Mouse (Mus musculus) heart, embryonic 15.5 days (tissue): ENCODE data around the gene Fam166a. TPM values are rescaled to one million over a fixed set of nuclear protein-coding genes. Genes with fewer than 3 reads are reported as not detected.

Experiments used
- ATAC-seq: fragments of 200-750 bp; cut with Nextera tagmentation; replicated peaks from 2 replicates; pipeline ENCODE4 v1.8.0; 2017; ENCODE audit warnings: low read depth, moderate TSS enrichment; ENCODE audit not compliant: insufficient number of reproducible peaks, insufficient read depth, low FRiP score
- H3K27ac ChIP-seq: fragments of 300-500 bp; sonication (generic); 2 replicates; pipeline ENCODE4 v1.5.1; 2015; ENCODE audit warnings: mild to moderate bottlenecking, inconsistent platforms
- H3K27me3 ChIP-seq: fragments of 300-500 bp; sonication (generic); 2 replicates; pipeline ENCODE4 v1.6.1; 2015; ENCODE audit warnings: inconsistent platforms
- H3K36me3 ChIP-seq: fragments of 300-500 bp; sonication (generic); 2 replicates; pipeline ENCODE4 v1.6.1; 2015; ENCODE audit warnings: mild to moderate bottlenecking, inconsistent platforms
- H3K4me1 ChIP-seq: fragments of 300-500 bp; sonication (generic); replicated peaks from 2 replicates; pipeline ENCODE4 v1.6.1; 2015; ENCODE audit warnings: inconsistent platforms
- H3K4me2 ChIP-seq: fragments of 300-500 bp; sonication (generic); 2 replicates; pipeline ENCODE4 v1.6.1; 2015; ENCODE audit warnings: inconsistent platforms, mild to moderate bottlenecking, moderate library complexity
- H3K4me3 ChIP-seq: fragments of 300-500 bp; sonication (generic); 2 replicates; pipeline ENCODE4 v1.5.1; 2015; ENCODE audit warnings: mild to moderate bottlenecking, inconsistent platforms
- H3K9ac ChIP-seq: fragments of 300-500 bp; sonication (generic); 2 replicates; pipeline ENCODE4 v1.6.1; 2015; ENCODE audit warnings: mild to moderate bottlenecking, inconsistent platforms
- H3K9me3 ChIP-seq: fragments of 300-500 bp; sonication (generic); replicated peaks from 2 replicates; pipeline ENCODE4 v1.6.1; 2016; ENCODE audit warnings: inconsistent platforms
- WGBS: fragments of 180-500 bp; shearing (Covaris S2); methylation state at CpG from one replicate; pipeline ENCODE4 v1.1.7; 2015; ENCODE audit warnings: mixed read lengths; 5-methylcytosine and 5-hydroxymethylcytosine counted together
- polyA plus RNA-seq: library from polyadenylated mRNA; unstranded; fragments of >200 nt; fragmentation: Nextera tagmentation; extraction: Ambion mirVana; gene quantifications from 2 replicates; pipeline ENCODE4 v1.2.1, GENCODE M21; 2015

Gene Fam166a
- 0.57 and 0.65 TPM in 2 replicates for polyA plus RNA-seq

DNA sequence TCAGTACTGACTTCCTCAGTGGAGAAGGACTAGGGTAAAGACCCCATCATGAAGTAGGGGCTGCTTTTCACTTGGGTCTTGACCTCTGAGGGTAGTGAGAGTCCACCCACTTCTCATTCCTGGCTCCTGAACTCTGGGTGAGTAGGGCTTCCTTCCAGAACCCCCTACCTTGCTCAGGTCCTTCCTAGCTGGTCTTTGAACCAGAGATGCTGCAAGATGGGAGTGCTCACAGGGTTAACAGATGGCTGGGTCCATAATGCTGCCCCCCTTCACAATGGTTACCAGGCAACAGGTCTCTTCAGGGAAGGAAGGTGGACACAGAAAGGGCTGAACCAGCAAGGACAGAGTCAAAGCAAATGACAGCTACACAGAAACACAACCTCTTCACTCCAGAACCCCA lies at the start of gene Fam166a:
Gene Fam166a (plus strand): TSS at position 301 of the 400 bp plus-strand sequence.
- Histone ChIP-seq H3K27me3 (0 out of 2 replicates have a peak, but pooled peaks cover 4% of the 10 kb centered on the region), H3K9ac (no peak within 1 kb of the TSS), H3K4me3 (no peak within 1 kb of the TSS), H3K9me3 (no peaks in the 10 kb centered on the region), H3K4me2 (no peak within 1 kb of the TSS), H3K36me3 (peaks cover 11% of the 10 kb centered on the region; the same call in 1 of the 2 replicates), H3K4me1 (peaks cover 3% of the 10 kb centered on the region), H3K27ac (no peak within 1 kb of the TSS)
- no peak for ATAC-seq

- H3K9me3 ChIP-seq = no peaks in the 10 kb centered on the region
- peak overlapping the region; percentile 40; the same call in 1 of the 2 replicates for H3K27ac ChIP-seq
- no peak overlapping the region for H3K9ac ChIP-seq
- H3K4me2 ChIP-seq = no peak overlapping the region
- H3K27me3 ChIP-seq = no peaks in the 10 kb centered on the region
- no peak overlapping the region for H3K4me3 ChIP-seq
- no peaks in the 10 kb centered on the region for H3K36me3 ChIP-seq
- ATAC-seq = no peak
- 50% methylated on average over 5 of the region's 5 CpGs for WGBS
- H3K4me1 ChIP-seq = peaks cover 32% of the 10 kb centered on the region
Observed at GRCm38 (mm10) chr2:25169778-25170177, 48.8 kb upstream of the Fam166a start.

DNA sequence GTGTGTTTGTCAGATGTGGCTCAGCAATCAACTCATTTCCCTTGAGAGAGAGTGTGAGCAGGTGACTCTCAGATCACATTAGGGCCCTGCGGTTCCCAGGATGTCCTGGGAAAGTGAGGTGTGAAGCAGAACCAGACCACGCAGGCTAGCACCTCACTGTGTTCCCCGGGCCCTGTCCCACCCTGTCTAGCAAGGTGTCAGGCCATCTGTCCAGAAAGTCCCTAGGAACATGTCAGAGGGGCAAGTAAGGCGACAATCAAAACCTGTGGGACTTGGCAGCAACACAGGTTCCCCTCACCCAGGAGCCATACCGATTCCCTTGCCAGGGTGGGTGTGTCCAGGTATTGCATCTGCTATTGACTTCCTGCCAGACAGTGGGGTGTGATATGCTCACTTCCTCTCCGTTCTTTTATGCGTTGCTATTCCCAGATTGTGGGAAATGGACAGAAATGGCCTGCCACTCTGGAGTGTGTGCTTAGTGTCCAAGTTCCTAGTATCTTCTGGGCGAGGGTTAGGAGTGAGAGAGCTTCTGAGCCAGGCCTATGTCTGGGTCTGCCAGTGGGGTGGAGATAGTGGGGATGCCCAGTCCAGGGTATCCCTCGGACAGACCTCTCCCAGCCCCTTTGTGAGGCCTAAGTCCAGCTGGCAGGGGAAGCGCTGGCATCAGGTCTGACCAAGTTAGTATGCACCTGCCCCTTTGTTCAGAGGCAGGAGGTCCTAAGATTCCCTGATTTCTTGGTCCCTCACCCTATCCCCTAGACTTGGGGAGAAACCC lies 48.0 kb upstream of the Fam166a start:
- Histone ChIP-seq H3K27ac (peak overlapping the region; percentile 40; the same call in 1 of the 2 replicates), H3K9ac (no peak overlapping the region), H3K4me1 (peaks cover 34% of the 10 kb centered on the region), H3K4me3 (no peak overlapping the region), H3K9me3 (no peaks in the 10 kb centered on the region), H3K27me3 (0 out of 2 replicates have a peak, but pooled peaks cover 2% of the 10 kb centered on the region), H3K36me3 (no peaks in the 10 kb centered on the region), H3K4me2 (no peak overlapping the region)
- ATAC-seq = no peak
- WGBS = 63% methylated on average over 10 of the region's 10 CpGs

DNA sequence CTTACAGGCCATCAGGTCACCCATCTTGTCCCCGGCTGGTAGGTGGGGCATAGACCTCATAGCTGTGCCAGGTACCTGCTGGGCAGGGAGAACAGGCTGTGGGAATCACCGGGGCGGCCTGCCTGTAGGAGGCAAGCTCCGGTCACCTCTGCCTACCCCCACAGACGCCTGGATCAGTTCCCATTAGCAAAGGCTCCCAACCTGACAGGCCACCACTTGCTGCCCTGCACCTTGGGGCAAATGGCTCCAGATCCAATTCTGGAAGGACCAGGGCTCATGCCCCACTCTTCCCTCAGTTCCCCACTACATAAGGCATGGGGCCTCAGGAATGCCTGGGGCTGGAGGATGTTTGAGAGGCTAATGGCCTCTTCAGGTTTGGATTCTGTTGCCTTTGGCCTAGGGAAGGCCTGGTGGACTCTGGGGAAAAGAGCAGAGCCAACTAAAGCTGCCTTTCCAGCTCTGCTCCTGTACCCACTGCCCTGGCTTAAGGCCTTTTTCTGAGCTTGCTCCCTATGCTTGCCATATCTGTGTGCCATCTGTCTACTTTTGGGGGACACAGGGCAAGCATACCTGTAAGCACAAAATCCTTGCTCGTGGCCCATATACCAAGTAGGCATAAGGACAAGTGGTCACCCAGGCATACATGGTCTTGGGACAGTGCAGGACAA lies 47.3 kb upstream of the Fam166a start:
- Histone ChIP-seq H3K9ac (no peak overlapping the region), H3K4me3 (no peak overlapping the region), H3K27ac (no peak overlapping the region), H3K36me3 (no peaks in the 10 kb centered on the region), H3K4me1 (peaks cover 38% of the 10 kb centered on the region), H3K27me3 (peaks cover 6% of the 10 kb centered on the region; the same call in 1 of the 2 replicates), H3K9me3 (no peaks in the 10 kb centered on the region), H3K4me2 (no peak overlapping the region)
- ATAC-seq = no peak
- 75% methylated on average over 6 of the region's 6 CpGs for WGBS

GRCm38 (mm10) chr2:25171769-25172153 lies 46.8 kb upstream of the Fam166a start:
- WGBS = 62% methylated on average over 1 of the region's 1 CpGs
- Histone ChIP-seq H3K4me2 (no peak overlapping the region), H3K27ac (no peak overlapping the region), H3K9me3 (no peaks in the 10 kb centered on the region), H3K9ac (no peak overlapping the region), H3K36me3 (no peaks in the 10 kb centered on the region), H3K4me3 (no peak overlapping the region), H3K4me1 (peaks cover 44% of the 10 kb centered on the region), H3K27me3 (peaks cover 9% of the 10 kb centered on the region; the same call in 1 of the 2 replicates)
- no peak for ATAC-seq

DNA sequence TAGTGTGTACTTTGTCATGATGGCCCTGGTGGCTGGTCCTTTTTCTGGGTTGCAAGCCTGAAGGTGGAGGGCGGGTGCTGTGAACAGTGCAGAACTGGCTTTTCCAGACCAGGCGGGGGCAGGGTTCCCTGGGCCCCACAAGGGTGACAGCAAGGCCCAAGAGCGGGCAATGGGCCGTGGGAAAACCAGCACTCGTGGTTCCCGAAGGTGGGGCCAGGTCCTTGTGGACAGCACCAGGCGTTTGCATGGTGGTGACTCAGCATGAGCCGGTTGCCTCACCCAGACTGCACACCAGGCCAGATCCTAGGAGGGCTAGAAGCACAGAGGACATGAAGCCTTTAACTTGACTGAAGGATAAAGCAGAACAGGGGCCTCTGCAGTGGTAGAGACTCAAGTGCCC lies 45.9 kb upstream of the Fam166a start:
- 60% methylated on average over 8 of the region's 8 CpGs for WGBS
- Histone ChIP-seq H3K27ac (no peak overlapping the region), H3K27me3 (peaks cover 10% of the 10 kb centered on the region; the same call in 1 of the 2 replicates), H3K4me3 (no peak overlapping the region), H3K36me3 (no peaks in the 10 kb centered on the region), H3K4me2 (no peak overlapping the region), H3K9ac (no peak overlapping the region), H3K4me1 (peaks cover 44% of the 10 kb centered on the region), H3K9me3 (no peaks in the 10 kb centered on the region)
- no peak for ATAC-seq

DNA sequence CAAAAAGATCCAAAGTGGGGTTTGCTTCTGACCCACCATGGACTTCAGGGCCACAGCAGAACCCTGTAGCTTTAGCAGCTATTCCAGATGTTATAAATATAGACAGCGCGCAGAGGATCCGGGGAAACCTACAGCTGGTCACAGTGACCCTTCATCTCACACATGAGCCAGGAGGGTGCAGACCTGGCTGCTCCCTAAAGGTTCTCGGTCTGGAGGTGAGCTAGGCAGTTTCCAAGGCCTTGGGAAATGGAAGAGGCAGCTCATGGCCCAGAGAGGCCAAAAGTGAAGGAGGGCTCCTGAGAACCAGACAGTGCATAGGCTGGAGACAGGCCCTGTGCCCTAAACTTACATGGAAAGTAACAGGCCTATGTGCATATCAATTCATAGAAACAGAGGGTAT lies 44.7 kb upstream of the Fam166a start:
- no peak for ATAC-seq
- no peaks in the 10 kb centered on the region for H3K9me3 ChIP-seq
- no peaks in the 10 kb centered on the region for H3K36me3 ChIP-seq
- peaks cover 15% of the 10 kb centered on the region for H3K27me3 ChIP-seq
- H3K27ac ChIP-seq = no peak overlapping the region
- no peak overlapping the region for H3K4me3 ChIP-seq
- peaks cover 47% of the 10 kb centered on the region for H3K4me1 ChIP-seq
- WGBS = 90% methylated on average over 4 of the region's 4 CpGs
- no peak overlapping the region for H3K4me2 ChIP-seq
- no peak overlapping the region for H3K9ac ChIP-seq

DNA sequence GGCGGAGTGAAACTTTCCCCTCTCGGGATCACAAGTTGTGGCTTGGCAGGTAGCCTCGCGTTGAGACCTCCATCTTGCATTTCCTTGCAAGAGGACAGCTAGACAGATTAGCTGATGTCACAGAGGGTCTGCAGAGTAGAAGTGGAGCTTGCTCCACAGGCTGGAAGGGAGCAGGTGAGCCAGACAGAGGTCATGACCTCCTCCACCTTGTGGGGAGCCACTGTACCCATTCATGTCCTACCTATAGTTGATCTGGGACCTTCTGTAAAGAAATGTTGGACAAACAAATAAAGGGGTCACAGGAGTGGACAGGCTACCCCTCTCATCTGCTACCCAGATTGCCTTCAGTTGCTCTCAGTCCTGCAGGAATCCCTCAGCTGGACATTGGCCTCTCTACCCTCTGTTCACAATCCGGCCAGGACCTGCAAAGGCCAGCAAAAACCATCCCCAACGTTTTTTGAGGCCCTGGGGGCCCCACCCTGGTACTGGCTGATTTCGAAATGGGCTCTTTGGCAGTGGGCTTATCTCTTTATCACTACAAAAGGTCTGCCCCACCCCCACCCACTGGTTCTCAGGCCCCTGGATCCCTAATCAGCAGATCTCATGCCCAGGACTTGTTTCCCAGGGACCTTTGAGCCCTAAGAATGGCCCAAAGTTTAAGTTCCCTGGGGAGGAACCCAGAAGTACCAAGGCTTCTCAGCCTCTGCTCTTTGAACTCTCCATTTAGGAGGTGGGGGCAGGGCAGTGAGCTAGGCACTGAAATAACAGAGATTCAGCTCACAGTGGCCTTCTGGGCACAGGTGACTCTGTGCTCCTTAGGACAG lies 43.5 kb upstream of the Fam166a start:
- no peak overlapping the region for H3K27ac ChIP-seq
- ATAC-seq = no peak
- no peak overlapping the region for H3K4me3 ChIP-seq
- no peaks in the 10 kb centered on the region for H3K9me3 ChIP-seq
- H3K4me1 ChIP-seq = peaks cover 40% of the 10 kb centered on the region
- 55% methylated on average over 7 of the region's 7 CpGs for WGBS
- no peaks in the 10 kb centered on the region for H3K36me3 ChIP-seq
- H3K4me2 ChIP-seq = no peak overlapping the region
- no peak overlapping the region for H3K9ac ChIP-seq
- peaks cover 23% of the 10 kb centered on the region for H3K27me3 ChIP-seq

GRCm38 (mm10) chr2:25175690-25176078 lies 42.9 kb upstream of the Fam166a start:
- peaks cover 23% of the 10 kb centered on the region for H3K27me3 ChIP-seq
- H3K4me2 ChIP-seq = no peak overlapping the region
- H3K36me3 ChIP-seq = no peaks in the 10 kb centered on the region
- 80% methylated on average over 4 of the region's 4 CpGs for WGBS
- no peak for ATAC-seq
- no peaks in the 10 kb centered on the region for H3K9me3 ChIP-seq
- no peak overlapping the region for H3K9ac ChIP-seq
- peaks cover 38% of the 10 kb centered on the region for H3K4me1 ChIP-seq
- no peak overlapping the region for H3K4me3 ChIP-seq
- H3K27ac ChIP-seq = no peak overlapping the region

GRCm38 (mm10) chr2:25176573-25176972 lies 42.0 kb upstream of the Fam166a start:
- no peak overlapping the region for H3K4me2 ChIP-seq
- H3K9me3 ChIP-seq = no peaks in the 10 kb centered on the region
- H3K4me3 ChIP-seq = no peak overlapping the region
- H3K36me3 ChIP-seq = no peaks in the 10 kb centered on the region
- ATAC-seq = no peak
- no peak overlapping the region for H3K9ac ChIP-seq
- peak overlapping the region; percentile 65; the same call in 1 of the 2 replicates for H3K27ac ChIP-seq
- peaks cover 23% of the 10 kb centered on the region for H3K27me3 ChIP-seq
- WGBS = 38% methylated on average over 6 of the region's 6 CpGs
- peaks cover 46% of the 10 kb centered on the region for H3K4me1 ChIP-seq

GRCm38 (mm10) chr2:25177076-25177475 lies 41.5 kb upstream of the Fam166a start:
- 40% methylated on average over 4 of the region's 4 CpGs for WGBS
- Histone ChIP-seq H3K27ac (peak overlapping the region; percentile 65), H3K4me1 (peaks cover 50% of the 10 kb centered on the region), H3K9me3 (no peaks in the 10 kb centered on the region), H3K9ac (no peak overlapping the region), H3K27me3 (peaks cover 23% of the 10 kb centered on the region), H3K4me3 (no peak overlapping the region), H3K4me2 (no peak overlapping the region; the same call in 1 of the 2 replicates), H3K36me3 (no peaks in the 10 kb centered on the region)
- no peak for ATAC-seq
